Mouse (Mus musculus): Measurements from ENCODE around the gene Map4k3.

GRCm38 (mm10) chr17:80762391-80763040 is 34.2 kb upstream of the Map4k3 start:
- no peak for TF ChIP-seq CTCF (IDR thresholded peaks at IDR 0.05; ENCODE audit: low read depth, low read length)
- no peak for TF ChIP-seq POLR2A (IDR thresholded peaks at IDR 0.05; ENCODE audit: insufficient read depth, low read length)
- no peak for TF ChIP-seq EP300 (IDR thresholded peaks at IDR 0.05; ENCODE audit: insufficient read depth, low read depth, low read length)

Data from ES-Bruce4 (cell line).